Mouse (Mus musculus): ENCODE results near the gene Nudt14.

Gene Nudt14

DNA sequence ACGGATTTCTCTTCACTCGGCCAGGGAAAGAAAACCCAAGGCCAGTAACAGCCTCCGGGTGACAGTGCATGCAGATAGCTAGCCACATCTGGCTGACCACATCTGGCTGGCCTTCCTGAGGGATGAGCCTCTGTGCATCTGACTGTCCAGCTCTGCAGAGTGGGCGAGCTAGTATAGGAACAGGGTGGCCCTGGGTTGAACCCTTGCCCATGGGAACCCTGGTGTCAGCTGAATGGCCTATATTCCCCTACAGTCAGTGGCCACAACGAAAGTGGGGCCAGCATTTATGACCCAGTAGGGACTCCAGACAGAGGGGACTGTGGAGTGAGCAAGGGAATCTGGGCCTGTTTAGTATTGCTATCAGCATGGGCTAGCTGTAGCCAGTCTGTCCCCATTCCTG is 36.9 kb downstream of the Nudt14 start:
- POLR2A ChIA-PET, result no interaction called here

DNA sequence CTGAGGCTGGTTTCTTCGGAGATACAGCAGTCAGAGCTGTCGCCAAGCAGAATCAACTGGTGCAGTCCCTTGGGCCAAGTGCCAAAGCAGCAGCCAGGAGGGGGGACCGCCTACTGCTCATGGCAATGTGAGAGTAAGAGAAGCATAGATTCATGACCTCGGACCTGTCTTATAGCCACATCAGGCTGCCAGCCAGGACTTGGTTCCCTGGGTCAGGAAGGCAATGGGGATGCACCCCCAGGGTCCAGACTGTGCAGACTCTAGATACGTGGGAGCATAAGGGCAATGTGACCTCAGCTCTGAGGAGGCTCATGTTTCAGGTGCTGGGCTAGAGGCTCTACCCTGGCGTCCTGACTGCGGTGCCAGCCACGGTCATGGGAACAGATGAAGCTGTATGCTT is 38.0 kb downstream of the Nudt14 start:
- ChIA-PET CTCF (interaction anchor here in 1 of 4 experiments (0.6 kb wide), 1 partner anchor 40 kb away, joined by 3 read pairs; no protein-coding TSS in a partner anchor), POLR2A (interaction anchor here in 1 of 4 experiments (0.5 kb wide), 1 partner anchor 48 kb away, joined by 3 read pairs; no protein-coding TSS in a partner anchor)

More for the DNA sequence above, 36.9 kb downstream of the Nudt14 start:
- CTCF ChIA-PET, result no interaction called here

DNA sequence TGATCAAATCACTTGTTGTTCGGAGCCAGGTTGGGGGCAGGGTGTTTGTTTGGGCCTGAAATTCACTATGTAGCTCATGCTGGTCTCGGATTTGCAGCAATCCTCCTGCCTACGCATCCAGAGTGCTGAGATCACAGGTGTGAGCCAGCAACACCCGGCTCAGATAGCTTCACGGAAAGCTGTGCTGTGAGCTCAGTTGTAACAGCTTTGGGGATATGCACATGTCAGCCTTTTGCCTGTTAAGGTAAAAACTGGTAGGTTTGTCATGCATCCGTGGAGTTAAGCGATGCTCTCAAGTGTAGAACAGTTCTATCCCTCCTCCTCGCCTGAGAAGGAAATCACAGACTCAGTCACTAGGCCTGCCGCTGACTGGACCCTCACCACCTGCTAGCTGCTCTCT is 41.3 kb downstream of the Nudt14 start:
- CTCF ChIA-PET, result interaction anchor here in 3 of 4 experiments (0.6 to 1.0 kb wide), 4 partner anchors 10 to 194 kb away, joined by 3 to 4 read pairs (median 4); partner anchors contain the start of gene Tex22 (in 1 of the 3)
- POLR2A ChIA-PET, result interaction anchor here in 1 of 4 experiments (0.8 to 1.0 kb wide), 2 partner anchors 25 to 249 kb away, joined by 3 read pairs; no protein-coding TSS in a partner anchor

DNA sequence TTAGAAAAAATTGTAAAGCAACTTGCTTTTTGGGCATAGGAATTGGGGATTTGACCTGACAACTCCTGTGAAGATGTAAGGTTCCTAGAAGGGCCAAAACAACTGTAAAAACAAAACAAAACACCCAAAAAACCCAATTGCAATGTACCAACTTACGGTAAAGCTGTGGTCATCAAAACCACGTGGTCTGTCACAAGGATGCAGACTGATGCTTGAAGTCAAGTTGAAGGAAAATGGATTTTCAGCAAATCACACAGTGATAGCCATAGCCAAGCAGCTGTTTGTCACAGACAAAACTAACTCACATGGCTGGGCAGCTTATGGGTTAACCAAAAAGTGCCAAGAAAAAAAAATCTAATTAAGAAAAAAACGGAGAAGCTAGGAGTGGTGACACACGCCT is 43.0 kb downstream of the Nudt14 start:
- CTCF ChIA-PET, result interaction anchor here in 1 of 4 experiments (2.0 kb wide), 1 partner anchor 23 kb away, joined by 8 read pairs; no protein-coding TSS in a partner anchor
- POLR2A ChIA-PET, result interaction anchor here in 2 of 4 experiments (1.2 to 1.4 kb wide), 2 partner anchors 12 to 24 kb away, joined by 3 read pairs; no protein-coding TSS in a partner anchor

DNA sequence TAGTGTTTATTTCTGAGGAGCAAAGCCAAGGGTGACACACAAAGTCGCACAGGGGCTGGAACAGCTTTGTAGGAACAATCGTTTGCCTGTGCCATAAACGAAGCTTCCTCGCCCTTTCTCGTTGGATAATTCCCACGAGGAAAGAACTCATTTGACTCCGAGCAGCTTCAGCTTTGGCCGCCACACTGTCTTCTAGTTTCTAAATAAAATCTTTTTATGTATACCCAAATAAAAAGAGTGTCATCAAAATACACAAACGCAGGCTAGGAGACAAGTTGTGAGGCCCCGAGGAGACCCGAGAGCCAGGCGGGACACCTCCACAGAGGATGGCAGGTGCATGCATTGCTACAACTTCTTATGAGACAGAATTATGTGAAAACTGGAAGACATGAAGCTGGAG is 43.6 kb downstream of the Nudt14 start:
- ChIA-PET CTCF (interaction anchor here in 1 of 4 experiments (2.0 kb wide), 1 partner anchor 22 kb away, joined by 8 read pairs; no protein-coding TSS in a partner anchor), POLR2A (interaction anchor here in 3 of 4 experiments (0.9 to 1.4 kb wide), 5 partner anchors 12 to 96 kb away, joined by 3 to 4 read pairs (median 3); partner anchors contain the start of gene Ahnak2 (in 1 of the 3))

DNA sequence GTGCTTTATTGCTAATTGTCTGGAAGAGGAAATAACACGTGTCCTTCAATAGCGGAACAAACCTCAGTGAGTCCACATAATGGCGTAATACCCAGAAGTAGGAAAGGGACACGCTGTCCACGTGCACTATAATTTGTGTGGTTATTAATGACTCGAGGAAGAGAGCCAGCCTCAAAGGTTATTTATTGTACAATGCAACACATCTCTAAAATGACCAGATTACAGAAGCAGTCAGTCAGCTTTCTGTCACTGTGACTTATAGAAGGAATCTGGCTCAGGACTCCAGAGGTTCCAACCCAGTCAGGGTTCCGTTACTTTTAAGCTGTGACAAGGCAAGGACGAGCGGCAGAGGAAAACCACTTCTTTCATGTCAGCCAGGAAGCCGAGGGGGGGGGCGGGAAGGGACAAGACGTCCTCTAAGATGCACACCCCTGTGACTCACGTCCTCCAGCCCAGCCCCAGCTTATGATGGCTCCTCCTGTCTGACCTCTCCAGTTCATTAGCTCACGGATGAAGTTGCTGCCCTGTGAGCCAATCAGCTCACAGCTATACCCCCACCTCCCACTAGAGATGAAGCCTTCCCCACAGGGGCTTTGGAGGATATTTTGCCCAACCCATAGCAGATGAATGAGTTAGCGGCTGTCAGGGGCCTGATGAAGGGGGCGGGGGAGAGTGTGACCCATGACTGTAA is 44.3 kb downstream of the Nudt14 start:
- ChIA-PET CTCF (interaction anchor here in 2 of 4 experiments (0.7 to 2.0 kb wide), 2 partner anchors 11 to 22 kb away, joined by 4 to 8 read pairs; no protein-coding TSS in a partner anchor), POLR2A (interaction anchor here in 3 of 4 experiments (0.9 to 1.4 kb wide), 5 partner anchors 11 to 96 kb away, joined by 3 to 4 read pairs (median 3); partner anchors contain the start of gene Ahnak2 (in 1 of the 3))

DNA sequence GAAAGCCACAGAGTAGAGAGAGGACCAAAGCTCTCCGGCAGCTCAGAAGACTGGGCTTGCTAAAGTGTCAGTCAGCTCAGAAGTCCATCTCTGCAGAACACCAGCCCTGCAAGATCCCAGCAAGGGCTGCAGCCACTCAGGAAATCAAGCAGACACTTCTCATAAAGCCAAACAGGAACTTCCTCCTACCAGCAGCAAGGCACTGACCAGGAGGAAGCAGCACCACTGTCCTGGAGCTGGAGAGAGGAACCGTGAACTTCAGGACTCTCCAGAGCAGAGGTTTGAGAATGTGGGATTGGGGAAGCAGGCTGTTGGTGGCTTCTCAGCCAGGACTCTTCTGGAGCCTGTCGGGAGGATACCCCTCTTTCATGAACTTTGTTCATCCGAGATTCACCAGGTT is 47.0 kb downstream of the Nudt14 start:
- ChIA-PET POLR2A (interaction anchor here in 3 of 4 experiments (0.6 to 1.4 kb wide), 4 partner anchors 15 to 734 kb away, joined by 3 to 6 read pairs (median 4); no protein-coding TSS in a partner anchor), CTCF (interaction anchor here in 3 of 4 experiments (0.5 to 1.2 kb wide), 7 partner anchors 15 to 307 kb away, joined by 3 read pairs; partner anchors contain the start of genes Jag2 (in 1 of the 3), Tex22 (in 1 of the 3) and Zbtb42 (in 1 of the 3))

DNA sequence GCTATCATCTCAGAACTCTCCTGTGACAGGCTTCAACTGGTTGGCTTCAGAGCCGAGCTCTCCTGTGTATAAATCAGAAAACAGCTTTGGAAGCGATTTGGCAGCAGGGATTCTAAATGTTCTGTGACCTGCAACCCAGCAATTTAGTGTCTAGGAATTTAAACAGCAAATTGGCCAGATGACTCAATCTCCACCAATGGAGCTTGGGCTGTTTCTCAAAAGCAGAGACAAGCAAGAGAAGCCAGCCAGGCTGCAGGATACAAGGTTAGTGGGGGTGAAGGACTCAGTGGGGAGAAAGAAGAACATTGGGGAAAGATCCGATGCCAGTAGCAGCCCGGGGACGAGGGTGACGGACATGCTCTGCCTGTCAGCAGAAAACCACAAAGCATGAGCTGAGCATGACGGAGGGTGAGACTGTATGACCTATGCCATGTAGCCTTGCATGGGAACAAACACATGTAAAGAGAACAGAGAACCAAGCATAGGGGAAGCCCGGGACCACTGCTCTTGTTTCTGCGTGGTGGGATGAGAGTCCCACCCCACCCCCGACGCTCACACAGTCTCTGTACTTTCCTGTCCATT is 47.5 kb downstream of the Nudt14 start:
- ChIA-PET POLR2A (interaction anchor here in 2 of 4 experiments (1.4 kb wide), 2 partner anchors 15 to 21 kb away, joined by 4 to 6 read pairs; no protein-coding TSS in a partner anchor), CTCF (interaction anchor here in 3 of 4 experiments (0.6 to 1.2 kb wide), 5 partner anchors 14 to 216 kb away, joined by 3 read pairs; partner anchors contain the start of genes Jag2 (in 1 of the 3), Tex22 (in 1 of the 3) and Zbtb42 (in 1 of the 3))

DNA sequence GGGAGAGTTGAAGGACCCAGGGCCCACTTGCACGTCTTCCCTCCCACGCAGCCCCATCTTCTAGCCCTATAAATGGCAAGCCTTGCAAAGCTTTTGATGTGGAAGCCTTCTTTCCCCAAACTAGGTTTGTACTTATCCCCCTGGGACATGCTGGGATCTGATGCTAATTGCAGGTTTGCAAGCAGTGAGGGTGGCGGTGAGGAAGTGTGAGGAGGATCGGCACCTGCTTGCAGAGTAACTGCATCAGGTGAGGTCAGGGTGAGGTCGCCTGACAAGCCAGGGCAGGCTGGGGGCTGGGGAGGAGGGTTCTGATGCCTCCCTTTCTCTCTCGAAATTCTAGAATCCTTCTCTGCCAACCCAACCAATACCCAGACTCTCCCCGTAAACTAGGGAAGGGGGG is 56.5 kb downstream of the Nudt14 start:
- POLR2A ChIA-PET, result no interaction called here
- CTCF ChIA-PET, result interaction anchor here in 1 of 4 experiments (2.6 kb wide), 1 partner anchor 10 kb away, joined by 14 read pairs; no protein-coding TSS in a partner anchor

Measured in embryonic stem cell, embryonic (primary cell).